Mouse (Mus musculus) large intestine, adult 2 months (tissue): Measurements from ENCODE around the gene Olfr1487. TPM values are rescaled to one million over a fixed set of nuclear protein-coding genes. Genes with fewer than 3 reads are reported as not detected.
"Not testable (repeated sequence)": the region's sequence is repeated elsewhere in the genome, so short reads cannot be mapped to it uniquely, and the experiment has no call there.

Experiments
- DNase-seq: peaks from one replicate; pipeline ENCODE4 v3.0.0-alpha.2; 2012; ENCODE audit warnings: low read depth, low spot score
- WGBS: fragments of 180-500 bp; shearing (Covaris S2); methylation state at CpG from one replicate; pipeline ENCODE4 v1.1.7; 2018; 5-methylcytosine and 5-hydroxymethylcytosine counted together
- polyA plus RNA-seq: library from polyadenylated mRNA; depleted of rRNA; stranded (reverse); fragments of >200 nt; gene quantifications from 2 replicates; pipeline ENCODE4 v1.2.3, GENCODE M21; 2012; rRNA removed

The Olfr1487 gene
- polyA plus RNA-seq: not detected in 2 replicates

DNA sequence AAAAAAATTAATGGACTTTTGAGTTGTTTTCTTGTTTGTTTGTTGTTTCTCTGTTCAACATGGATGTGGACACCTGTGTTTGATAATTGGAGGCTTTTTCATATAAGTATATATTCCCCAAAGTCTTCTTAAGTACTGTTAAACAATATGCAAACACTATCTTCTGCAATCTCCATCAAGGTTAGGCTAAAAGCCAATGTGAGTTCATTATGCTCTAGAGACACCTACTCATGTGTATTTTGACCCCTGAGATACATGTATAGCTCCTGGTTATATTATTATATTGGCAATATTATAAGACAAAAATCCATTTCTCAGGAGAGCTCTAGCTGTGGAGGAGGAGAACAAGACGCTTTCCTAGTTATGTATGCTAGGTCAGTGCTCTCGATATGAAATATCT is at the start of gene Olfr1487:
Gene Olfr1487 (plus strand): TSS at position 301 of the 400 bp plus-strand sequence.
- 90% methylated on average over 2 of the region's 2 CpGs for WGBS
- DNase-seq: not testable (repeated sequence)

DNA sequence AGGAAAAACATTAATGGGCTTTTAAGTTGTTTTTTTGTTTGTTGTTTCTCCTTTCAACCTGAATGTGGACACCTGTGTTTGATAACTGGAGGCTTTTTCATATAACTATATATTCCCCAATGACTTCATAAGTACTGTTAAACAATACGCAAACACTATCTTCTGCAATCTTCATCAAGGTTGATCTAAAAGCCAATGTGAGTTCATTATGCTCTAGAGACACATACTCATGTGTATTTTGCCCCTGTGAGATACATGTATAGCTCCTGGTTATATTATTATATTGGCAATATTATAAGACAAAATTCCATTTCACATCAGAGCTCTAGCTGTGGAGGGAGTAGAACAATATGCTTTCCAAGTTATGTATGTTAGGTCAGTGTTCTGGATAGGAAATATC is 34.0 kb upstream of the Olfr1487 start, which contains the start of gene Olfr1484:
Gene Olfr1484 (plus strand): TSS at position 301 of the 400 bp plus-strand sequence.
- DNase-seq: no peak
- WGBS: 87% methylated on average over 1 of the region's 1 CpGs

DNA sequence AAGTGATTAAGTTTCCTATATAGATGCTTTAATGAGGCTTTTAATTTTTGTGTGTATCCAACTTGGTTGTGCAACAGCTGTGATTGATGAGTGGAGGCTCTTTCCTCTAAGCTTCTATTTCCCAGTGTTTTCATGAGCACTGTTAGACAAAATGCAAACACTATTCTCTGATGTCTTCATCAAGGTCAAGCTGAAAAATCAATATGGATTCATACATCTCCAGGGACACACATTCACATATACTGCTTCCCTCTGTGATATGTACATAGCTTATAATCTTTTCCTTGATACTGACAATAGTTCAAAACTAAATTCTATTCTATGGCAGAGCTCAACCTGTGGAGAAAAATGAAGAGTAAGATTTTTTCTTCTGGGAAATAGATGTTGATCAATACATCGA is 14.1 kb downstream of the Olfr1487 start, which contains the start of gene Olfr1489:
Gene Olfr1489 (plus strand): TSS at position 301 of the 400 bp plus-strand sequence.
- no peak for DNase-seq
- WGBS: 79% methylated on average over 1 of the region's 1 CpGs

DNA sequence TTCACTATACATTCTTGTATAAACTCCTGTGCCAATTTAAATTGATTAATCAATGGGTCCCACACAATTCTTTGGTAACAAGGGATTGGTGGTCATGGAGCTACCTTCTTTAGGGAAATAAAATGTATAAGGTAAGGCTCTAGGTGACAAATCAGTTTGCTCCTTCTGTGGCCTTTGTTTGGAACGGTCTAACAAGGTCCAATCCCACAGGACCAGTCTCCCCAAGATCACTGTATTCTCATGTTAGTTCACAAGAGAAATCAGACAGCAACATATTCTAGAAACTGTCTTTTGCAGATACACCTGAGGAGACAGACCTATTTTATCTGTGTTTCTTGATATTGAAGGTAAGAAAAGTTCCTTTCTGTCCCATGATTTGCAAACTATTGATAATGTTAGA is 33.6 kb downstream of the Olfr1487 start, which contains the start of gene Olfr1490:
Gene Olfr1490 (plus strand): TSS at position 301 of the 400 bp plus-strand sequence.
- 61% methylated on average over 1 of the region's 1 CpGs for WGBS
- DNase-seq: no peak

Other genes starting within 250 kb of the Olfr1487 start
- not detected in 2 replicates for gene Olfr1469, start 209.5 kb upstream of the Olfr1487 start, polyA plus RNA-seq
- not detected in 2 replicates for gene Olfr1471, start 174.0 kb upstream of the Olfr1487 start, polyA plus RNA-seq
- gene Olfr1472, start 161.3 kb upstream of the Olfr1487 start, polyA plus RNA-seq: not detected in 2 replicates
- gene Olfr1474, start 147.8 kb upstream of the Olfr1487 start, polyA plus RNA-seq: not detected in 2 replicates
- not detected in 2 replicates for gene Olfr1475, start 137.2 kb upstream of the Olfr1487 start, polyA plus RNA-seq
- gene Olfr1477, start 116.8 kb upstream of the Olfr1487 start, polyA plus RNA-seq: not detected in 2 replicates
- gene Olfr1480, start 89.5 kb upstream of the Olfr1487 start, polyA plus RNA-seq: not detected in 2 replicates
- gene Olfr1484, start 33.9 kb upstream of the Olfr1487 start, polyA plus RNA-seq: not detected in 2 replicates
- not detected in 2 replicates for gene Olfr1489, start 14.2 kb downstream of the Olfr1487 start, polyA plus RNA-seq
- not detected in 2 replicates for gene Olfr1490, start 33.7 kb downstream of the Olfr1487 start, polyA plus RNA-seq
- gene Olfr1491, start 79.9 kb downstream of the Olfr1487 start, polyA plus RNA-seq: not detected in 2 replicates
- not detected in 2 replicates for gene Olfr1493-ps1, start 105.9 kb downstream of the Olfr1487 start, polyA plus RNA-seq
- gene Olfr1494, start 122.4 kb downstream of the Olfr1487 start, polyA plus RNA-seq: not detected in 2 replicates
- gene Olfr1495, start 147.2 kb downstream of the Olfr1487 start, polyA plus RNA-seq: not detected in 2 replicates
- not detected in 2 replicates for gene Olfr1496, start 160.5 kb downstream of the Olfr1487 start, polyA plus RNA-seq
- gene Olfr1497, start 180.8 kb downstream of the Olfr1487 start, polyA plus RNA-seq: not detected in 2 replicates
- gene Olfr1499, start 202.1 kb downstream of the Olfr1487 start, polyA plus RNA-seq: not detected in 2 replicates
- not detected in 2 replicates for gene Olfr1500, start 213.1 kb downstream of the Olfr1487 start, polyA plus RNA-seq
- not detected in 2 replicates for gene Olfr1501, start 233.3 kb downstream of the Olfr1487 start, polyA plus RNA-seq
- not detected in 2 replicates for gene Olfr1502, start 244.4 kb downstream of the Olfr1487 start, polyA plus RNA-seq